In the genomic region with DNA sequence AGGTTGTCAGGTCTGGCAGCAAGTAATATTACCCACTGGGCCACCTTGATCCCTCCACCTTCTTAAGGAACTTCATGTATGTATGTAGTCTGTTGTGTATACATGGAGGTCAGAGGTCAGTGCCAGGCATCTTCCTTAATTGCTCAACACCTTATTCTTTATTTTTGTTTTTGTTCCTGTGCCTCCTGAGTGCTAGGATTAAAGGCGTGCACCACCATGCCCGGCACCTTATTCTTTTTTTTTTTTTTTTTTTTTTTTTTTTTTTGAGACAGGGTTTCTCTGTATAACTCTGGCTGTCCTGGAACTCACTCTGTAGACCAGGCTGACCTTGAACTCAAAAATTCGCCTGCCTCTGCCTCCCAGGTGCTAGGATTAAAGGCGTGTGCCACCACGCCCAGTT, we compare ENCODE assay signal across 1 mouse cellular context. TPM values are rescaled to one million over a fixed set of nuclear protein-coding genes. Genes with fewer than 3 reads are reported as not detected.
"Had no signal": no experiment of that assay in that cellular context is flagged by ENCODE, and none has a peak within 500 bp of the region (broad histone marks: within the 10 kb centered on the region; RNA-seq: fewer than 3 reads in every experiment).

No protein-coding gene starts in this region.

RNA-seq across cellular contexts. Expression of gene Kank2, which starts 25.1 kb away (rescaled TPM):
- total RNA-seq: monocyte, adult 5-6 weeks had no signal
